In the genomic region with DNA sequence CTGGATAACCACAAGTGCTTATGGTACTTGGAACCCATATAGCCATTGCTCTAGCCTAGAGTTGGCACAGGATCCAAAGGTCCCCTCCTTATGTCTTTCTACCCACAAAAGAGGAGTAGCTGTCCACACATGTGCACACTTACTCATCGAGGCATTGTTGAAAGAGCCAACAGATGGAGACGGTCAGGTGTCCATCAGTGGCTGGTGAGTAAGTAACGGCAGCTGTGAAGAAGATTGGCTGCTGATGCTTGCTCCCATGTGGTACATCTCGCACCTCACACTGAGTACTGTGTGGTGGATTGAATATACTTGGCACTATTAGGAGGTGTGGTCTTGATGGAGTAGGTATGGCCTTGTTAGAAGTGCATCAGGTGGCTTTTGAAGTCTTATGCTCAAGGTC, we compare ENCODE assay signal across 22 mouse cellular contexts.
DNase-seq lines count a peak whose midpoint lies in the region; ATAC-seq and TF ChIP-seq lines count a peak whose summit lies in the region.
"Had no signal": no experiment of that assay in that cellular context is flagged by ENCODE, and none has a peak within 500 bp of the region (broad histone marks: within the 10 kb centered on the region; RNA-seq: fewer than 3 reads in every experiment).

No protein-coding gene starts in this region.

- H3K27ac ChIP-seq in midbrain, embryonic 15.5 days, result no peak overlapping the region

- TF ChIP-seq CTCF in C2C12 (IDR thresholded peaks at IDR 0.05; ENCODE audit: control insufficient read depth, insufficient read depth, insufficient read length), result no peak

- 97% methylated on average over 4 of the region's 4 CpGs for WGBS in midbrain, embryonic 15.5 days

- DNase-seq in thymus, postnatal 36 days, result no peak
- DNase-seq: adrenal gland, adult 2 months; adrenal gland, adult 8-10 months; adrenal gland, postnatal 10 days; adrenal gland, postnatal 14 days; adrenal gland, postnatal 25 days; adrenal gland, postnatal 36 days; B cell, adult 2 months; cerebellum, adult 11 months; cerebellum, adult 11-12 months; cerebellum, adult 18-20 months; cerebellum, adult 2 months had no signal

- H3K36me3 ChIP-seq in megakaryocyte, embryonic 14.5 days (replicated peaks; ENCODE audit: low read length), result no peaks in the 10 kb centered on the region
- H3K36me3 ChIP-seq in C2C12 (ENCODE audit: control insufficient read depth, insufficient read depth) (peaks cover 11% of the 10 kb centered on the region), myocyte (ENCODE audit: control insufficient read depth, insufficient read depth) (no peaks in the 10 kb centered on the region)
- no peaks in the 10 kb centered on the region for H3K36me3 ChIP-seq in midbrain, embryonic 15.5 days (replicated peaks)
- H3K36me3 ChIP-seq: G1E had no signal

- H3K4me1 ChIP-seq in megakaryocyte, embryonic 14.5 days, result no peaks in the 10 kb centered on the region
- no peaks in the 10 kb centered on the region for H3K4me1 ChIP-seq in midbrain, embryonic 15.5 days

- TF ChIP-seq POLR2A in myocyte (IDR thresholded peaks at IDR 0.05; ENCODE audit: insufficient read length, low read depth), result no peak

- H3K9me3 ChIP-seq in megakaryocyte, embryonic 14.5 days, result peaks cover 72% of the 10 kb centered on the region
- H3K9me3 ChIP-seq in midbrain, embryonic 15.5 days, result no peaks in the 10 kb centered on the region

- H3ac ChIP-seq in C2C12 (ENCODE audit: control insufficient read depth, insufficient read length, low read depth) (no peak overlapping the region), myocyte (ENCODE audit: control insufficient read depth, insufficient read length) (no peak overlapping the region)

- no peak for ATAC-seq in megakaryocyte, adult 5-6 weeks (ENCODE audit: poor library complexity, severe bottlenecking)
- no peak for ATAC-seq in midbrain, embryonic 15.5 days (replicated peaks)
- ATAC-seq: activated CD4-positive, CD25-positive, alpha-beta regulatory T cell, adult 4 months; CD4-positive, CD25-positive, alpha-beta regulatory T cell, adult 4 months; Patski had no signal

- H3K27me3 ChIP-seq in megakaryocyte, embryonic 14.5 days (replicated peaks), result no peaks in the 10 kb centered on the region
- H3K27me3 ChIP-seq in C2C12 (ENCODE audit: control insufficient read depth, insufficient read depth, insufficient read length) (no peaks in the 10 kb centered on the region), myocyte (ENCODE audit: control insufficient read depth, insufficient read depth, insufficient read length) (no peaks in the 10 kb centered on the region)
- H3K27me3 ChIP-seq in midbrain, embryonic 15.5 days (replicated peaks), result no peaks in the 10 kb centered on the region
- H3K27me3 ChIP-seq: CH12.LX, Patski had no signal

- H3K79me2 ChIP-seq in C2C12 (ENCODE audit: control insufficient read depth, insufficient read depth) (peaks cover 5% of the 10 kb centered on the region), myocyte (ENCODE audit: control insufficient read depth, insufficient read depth) (no peaks in the 10 kb centered on the region)

- H3K4me2 ChIP-seq in myocyte (ENCODE audit: low read depth), result no peak overlapping the region
- H3K4me2 ChIP-seq in midbrain, embryonic 15.5 days, result no peak overlapping the region

- peak overlapping the region; percentile 70 for H3K4me3 ChIP-seq in megakaryocyte, embryonic 14.5 days (replicated peaks)
- no peak overlapping the region for H3K4me3 ChIP-seq in C2C12 (ENCODE audit: insufficient read depth, poor library complexity, severe bottlenecking)
- H3K4me3 ChIP-seq in myocyte, result no peak overlapping the region
- no peak overlapping the region for H3K4me3 ChIP-seq in midbrain, embryonic 15.5 days

- no peak overlapping the region for H3K9ac ChIP-seq in midbrain, embryonic 15.5 days

- no peaks in the 10 kb centered on the region for H3K79me3 ChIP-seq in C2C12 (ENCODE audit: low read depth)

TF ChIP-seq in C2C12, 6 proteins besides CTCF, POLR2A, EP300 and RAD21:
- TF ChIP-seq USF1 (IDR thresholded peaks at IDR 0.05; ENCODE audit: low read depth) (no peak), MYOG (IDR thresholded peaks at IDR 0.05; ENCODE audit: control insufficient read depth, extremely low read depth, insufficient read length) (no peak), CEBPB (IDR thresholded peaks at IDR 0.05; ENCODE audit: low read depth) (no peak), MYOD1 (IDR thresholded peaks at IDR 0.05; ENCODE audit: control insufficient read depth, insufficient read length, low read depth) (peak; percentile 41)

TF ChIP-seq in myocyte, 11 proteins besides CTCF, POLR2A, EP300 and RAD21:
- no peak for TF ChIP-seq SRF (IDR thresholded peaks at IDR 0.05; ENCODE audit: control insufficient read depth, insufficient read length, low read depth)
- peak in 2 of 3 experiments; percentile 75 to 86 for TF ChIP-seq MYOD1 (IDR thresholded peaks at IDR 0.05; ENCODE audit: control insufficient read depth in 1 of 3, insufficient read length in 2 of 3, low read depth in 2 of 3)
- TF ChIP-seq MYOG (IDR thresholded peaks at IDR 0.05; ENCODE audit: control insufficient read depth in 1 of 3, insufficient read depth in 1 of 3, insufficient read length in 2 of 3, low read depth in 2 of 3), result peak in 2 of 3 experiments; percentile 52 to 75
- TF ChIP-seq TCF3 (IDR thresholded peaks at IDR 0.05; ENCODE audit: insufficient read length, low read depth), result no peak
- no peak for TF ChIP-seq CEBPB (IDR thresholded peaks at IDR 0.05; ENCODE audit: insufficient read depth, poor library complexity, severe bottlenecking)
